Mouse (Mus musculus) gastrocnemius, postnatal 25 days (tissue): Measurements from ENCODE around the gene Adamts16. TPM values are rescaled to one million over a fixed set of nuclear protein-coding genes. Genes with fewer than 3 reads are reported as not detected.
"Not testable (repeated sequence)": the region's sequence is repeated elsewhere in the genome, so short reads cannot be mapped to it uniquely, and the experiment has no call there.

ENCODE experiments used
- DNase-seq: peaks from one replicate; pipeline ENCODE4 v3.0.0; 2022
- long read RNA-seq, 2 experiments: library from polyadenylated mRNA; stranded (forward); transcript quantifications; one replicate each; pipeline ENCODE4 v2.0.0; 2021
- total RNA-seq, 2 experiments: library from RNA; stranded (reverse); gene quantifications; 1 replicate in 1 of 2; 2 replicates in 1 of 2; pipeline ENCODE4 v1.2.3; 2021

The Adamts16 gene
- 1 to 10 TPM in 1 of 2 experiments, under 1 TPM in 1; 0.90 to 1.1 TPM for total RNA-seq
- long read RNA-seq, experiment 1, result 0 reads
- long read RNA-seq, experiment 2, partial matches to known transcripts, result 0 of 1 reads
- long read RNA-seq, experiment 2, other reads (novel, unspliced or antisense), result 1 of 1 reads

GRCm38 (mm10) chr13:70841421-70841904, at the start of gene Adamts16:
Gene Adamts16, minus strand, starts transcription at chr13:70841811.
- DNase-seq, result no peak

- no peak for DNase-seq
Observed at GRCm38 (mm10) chr13:70887136-70887535, 45.5 kb upstream of the Adamts16 start.

GRCm38 (mm10) chr13:70885006-70885405, 43.4 kb upstream of the Adamts16 start:
- no peak for DNase-seq

- peak; percentile 37 for DNase-seq
Observed at GRCm38 (mm10) chr13:70883891-70884890, 42.6 kb upstream of the Adamts16 start.

- not testable (repeated sequence) for DNase-seq
Observed at GRCm38 (mm10) chr13:70879971-70880370, 38.4 kb upstream of the Adamts16 start.

GRCm38 (mm10) chr13:70877550-70877913, 35.9 kb upstream of the Adamts16 start:
- DNase-seq, result no peak

GRCm38 (mm10) chr13:70876648-70877549, 35.3 kb upstream of the Adamts16 start:
- no peak for DNase-seq

- DNase-seq, result no peak
Observed at GRCm38 (mm10) chr13:70875411-70875949, 33.9 kb upstream of the Adamts16 start.

- DNase-seq, result no peak
Observed at GRCm38 (mm10) chr13:70874741-70875140, 33.1 kb upstream of the Adamts16 start.

GRCm38 (mm10) chr13:70873851-70874250, 32.2 kb upstream of the Adamts16 start:
- not testable (repeated sequence) for DNase-seq

- DNase-seq, result no peak
Observed at GRCm38 (mm10) chr13:70871049-70871448, 29.4 kb upstream of the Adamts16 start.

- no peak for DNase-seq
Observed at GRCm38 (mm10) chr13:70866971-70867625, 25.5 kb upstream of the Adamts16 start.

GRCm38 (mm10) chr13:70865867-70866266, 24.3 kb upstream of the Adamts16 start:
- DNase-seq, result no peak

GRCm38 (mm10) chr13:70862162-70862908, 20.7 kb upstream of the Adamts16 start:
- DNase-seq, result no peak

- DNase-seq, result no peak
Observed at GRCm38 (mm10) chr13:70853601-70854000, 12.0 kb upstream of the Adamts16 start.

GRCm38 (mm10) chr13:70846933-70847332, 5.3 kb upstream of the Adamts16 start:
- DNase-seq, result no peak

- no peak for DNase-seq
Observed at GRCm38 (mm10) chr13:70845526-70845925, 3.9 kb upstream of the Adamts16 start.

- DNase-seq, result no peak
Observed at GRCm38 (mm10) chr13:70842126-70842525, 515 bp upstream of the Adamts16 start.

- no peak for DNase-seq
Observed at GRCm38 (mm10) chr13:70840161-70840560, 1.4 kb downstream of the Adamts16 start.

- no peak for DNase-seq
Observed at GRCm38 (mm10) chr13:70837571-70837970, 4.0 kb downstream of the Adamts16 start.

- no peak for DNase-seq
Observed at GRCm38 (mm10) chr13:70836246-70836645, 5.4 kb downstream of the Adamts16 start.
